Mouse (Mus musculus) liver, embryonic 11.5 days (tissue): ENCODE measurements around the gene Phlda3. TPM values are rescaled to one million over a fixed set of nuclear protein-coding genes. Genes with fewer than 3 reads are reported as not detected.

Source experiments
- ATAC-seq: fragments of 200-750 bp; cut with Nextera tagmentation; replicated peaks from 2 replicates; pipeline ENCODE4 v1.8.0; 2017; ENCODE audit warnings: moderate number of reproducible peaks, mild to moderate bottlenecking, moderate TSS enrichment, moderate library complexity; ENCODE audit not compliant: low FRiP score
- DNase-seq: peaks from one replicate; pipeline ENCODE4 v3.0.0-alpha.2; 2017; ENCODE audit warnings: low spot score
- H3K27ac ChIP-seq: fragments of 300-500 bp; sonication (generic); 2 replicates; pipeline ENCODE4 v1.5.1; 2014; ENCODE audit warnings: mild to moderate bottlenecking, low read depth, low read length, control low read depth
- H3K27me3 ChIP-seq: fragments of 300-500 bp; sonication (generic); replicated peaks from 2 replicates; pipeline ENCODE4 v1.6.1; 2014; ENCODE audit warnings: low read length, mixed read lengths; ENCODE audit not compliant: control insufficient read depth, insufficient read depth
- H3K36me3 ChIP-seq: fragments of 300-500 bp; sonication (generic); 2 replicates; pipeline ENCODE4 v1.6.1; 2014; ENCODE audit warnings: mild to moderate bottlenecking, low read length, moderate library complexity, mixed read lengths; ENCODE audit not compliant: control insufficient read depth, insufficient read depth
- H3K4me1 ChIP-seq: fragments of 300-500 bp; sonication (generic); replicated peaks from 2 replicates; pipeline ENCODE4 v1.6.1; 2014; ENCODE audit warnings: low read length, mixed read lengths; ENCODE audit not compliant: control insufficient read depth, insufficient read depth
- H3K4me2 ChIP-seq: fragments of 300-500 bp; sonication (generic); 2 replicates; pipeline ENCODE4 v1.6.1; 2014; ENCODE audit warnings: mild to moderate bottlenecking, control low read depth, moderate library complexity
- H3K4me3 ChIP-seq: fragments of 300-500 bp; sonication (generic); 2 replicates; pipeline ENCODE4 v1.5.1; 2014; ENCODE audit warnings: low read depth, low read length, control low read depth
- H3K9ac ChIP-seq: fragments of 300-500 bp; sonication (generic); 2 replicates; pipeline ENCODE4 v1.6.1; 2014; ENCODE audit warnings: low read depth, low read length, control low read depth
- H3K9me3 ChIP-seq: fragments of 300-500 bp; sonication (generic); 2 replicates; pipeline ENCODE4 v1.6.1; 2016; ENCODE audit warnings: low read length, inconsistent platforms, mixed read lengths; ENCODE audit not compliant: control insufficient read depth
- WGBS: fragments of 180-500 bp; shearing (Covaris S2); extraction: QIAGEN DNeasy Blood & Tissue Kit; methylation state at CpG from one replicate; pipeline ENCODE4 v1.1.7; 2014; 5-methylcytosine and 5-hydroxymethylcytosine counted together
- polyA plus RNA-seq: library from polyadenylated mRNA; unstranded; fragments of >200 nt; fragmentation: Nextera tagmentation; extraction: Ambion mirVana; gene quantifications from 2 replicates; pipeline ENCODE4 v1.2.1, GENCODE M21; 2014

Phlda3 gene
- polyA plus RNA-seq, 1 experiment from 2014 or later: 22.5 TPM

DNA sequence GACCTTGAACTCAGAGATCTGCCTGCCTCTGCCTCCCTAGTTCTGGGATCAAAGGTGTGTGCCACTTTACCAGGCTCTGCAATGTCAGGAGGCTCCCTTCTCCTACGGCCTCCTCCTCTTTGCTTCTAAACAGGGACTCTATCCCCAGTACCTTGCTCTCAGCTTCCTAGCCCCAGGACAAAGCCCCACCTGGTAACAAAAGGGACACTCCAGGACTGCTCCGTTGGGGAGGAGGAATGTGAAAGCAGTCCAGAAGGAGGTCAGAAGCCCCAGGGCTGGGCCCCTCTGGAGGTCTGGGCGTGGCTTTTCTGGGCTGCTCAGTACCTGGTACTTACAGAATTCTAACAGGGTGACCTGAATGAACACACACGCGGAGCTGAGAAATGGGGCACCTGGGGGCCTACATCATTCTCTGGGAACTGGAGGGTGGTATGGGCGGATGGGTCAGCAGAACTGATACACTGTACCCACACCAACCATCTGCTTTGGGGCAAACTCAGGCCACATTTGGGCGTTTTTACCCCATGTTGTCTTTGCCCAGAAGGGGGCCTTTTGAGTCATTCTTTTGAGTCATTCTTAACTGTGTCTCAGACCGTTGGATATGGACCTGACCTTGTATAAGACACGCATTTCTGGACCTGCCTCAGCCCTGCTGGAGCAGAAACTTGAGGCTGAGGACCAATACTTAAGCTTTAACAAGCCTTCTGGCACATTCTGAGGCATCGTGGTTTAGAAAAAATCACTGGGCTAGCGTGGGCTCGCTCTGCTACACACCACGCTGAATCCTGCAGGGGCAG lies 26.4 kb downstream of the Phlda3 start:
- Histone ChIP-seq H3K9me3 (no peaks in the 10 kb centered on the region), H3K4me2 (no peak overlapping the region), H3K9ac (no peak overlapping the region), H3K27me3 (peaks cover 4% of the 10 kb centered on the region; the same call in 1 of the 2 replicates), H3K4me1 (peaks cover 25% of the 10 kb centered on the region), H3K36me3 (no peaks in the 10 kb centered on the region), H3K27ac (no peak overlapping the region), H3K4me3 (no peak overlapping the region)
- no peak for ATAC-seq
- no peak for DNase-seq
- WGBS: 66% methylated on average over 13 of the region's 13 CpGs

DNA sequence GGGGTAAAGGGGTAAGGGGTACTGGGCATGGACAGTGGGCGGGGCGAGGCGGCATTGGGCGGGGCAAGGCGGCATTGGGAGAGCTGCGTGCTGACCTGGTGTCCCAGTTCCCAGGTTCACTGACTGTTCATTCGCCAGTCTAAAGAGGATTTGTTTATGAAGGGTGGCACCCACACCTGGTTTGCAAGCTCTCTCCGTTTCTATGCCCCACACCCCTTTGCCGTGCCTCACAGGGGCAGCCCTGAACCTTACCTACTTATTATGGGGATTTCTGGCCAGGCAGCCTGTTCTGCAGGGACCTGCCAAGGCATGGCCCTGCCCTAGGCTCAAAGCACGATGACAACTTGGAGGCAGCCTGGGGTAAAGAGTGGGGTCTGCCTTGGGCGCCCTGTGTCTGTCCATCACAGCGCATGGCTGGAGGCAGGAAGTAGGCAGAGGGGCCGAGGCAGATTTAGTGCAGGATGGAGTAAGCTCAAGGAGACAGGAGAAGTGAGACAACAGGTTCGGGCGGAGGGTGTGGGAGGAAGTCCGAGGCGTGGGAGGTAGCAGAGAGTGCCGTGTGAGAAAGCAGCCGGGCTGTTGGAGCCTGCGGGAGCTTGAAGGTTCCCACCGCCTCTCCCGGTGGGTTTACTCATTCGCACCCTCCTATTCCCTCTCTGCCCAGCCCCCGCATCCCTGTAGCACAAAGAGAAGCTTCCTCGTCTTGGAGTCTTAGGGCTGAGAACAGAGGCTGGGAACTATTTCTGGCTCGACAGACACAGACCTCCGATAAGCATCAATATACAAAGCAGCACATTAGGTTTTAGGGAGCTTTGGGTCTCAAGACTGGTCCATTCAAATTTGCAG lies 27.7 kb downstream of the Phlda3 start:
- ATAC-seq: no peak
- H3K9me3 ChIP-seq: no peaks in the 10 kb centered on the region
- H3K4me2 ChIP-seq: peak overlapping the region; percentile 40
- H3K4me1 ChIP-seq: peaks cover 22% of the 10 kb centered on the region
- no peak for DNase-seq
- H3K36me3 ChIP-seq: no peaks in the 10 kb centered on the region
- peaks cover 4% of the 10 kb centered on the region; the same call in 1 of the 2 replicates for H3K27me3 ChIP-seq
- 0 out of 2 replicates have a peak overlapping the region, but pooled peaks have one; percentile 1 for H3K9ac ChIP-seq
- peak overlapping the region; percentile 5; the same call in 1 of the 2 replicates for H3K4me3 ChIP-seq
- no peak overlapping the region for H3K27ac ChIP-seq
- WGBS: 8% methylated on average over 27 of the region's 27 CpGs

DNA sequence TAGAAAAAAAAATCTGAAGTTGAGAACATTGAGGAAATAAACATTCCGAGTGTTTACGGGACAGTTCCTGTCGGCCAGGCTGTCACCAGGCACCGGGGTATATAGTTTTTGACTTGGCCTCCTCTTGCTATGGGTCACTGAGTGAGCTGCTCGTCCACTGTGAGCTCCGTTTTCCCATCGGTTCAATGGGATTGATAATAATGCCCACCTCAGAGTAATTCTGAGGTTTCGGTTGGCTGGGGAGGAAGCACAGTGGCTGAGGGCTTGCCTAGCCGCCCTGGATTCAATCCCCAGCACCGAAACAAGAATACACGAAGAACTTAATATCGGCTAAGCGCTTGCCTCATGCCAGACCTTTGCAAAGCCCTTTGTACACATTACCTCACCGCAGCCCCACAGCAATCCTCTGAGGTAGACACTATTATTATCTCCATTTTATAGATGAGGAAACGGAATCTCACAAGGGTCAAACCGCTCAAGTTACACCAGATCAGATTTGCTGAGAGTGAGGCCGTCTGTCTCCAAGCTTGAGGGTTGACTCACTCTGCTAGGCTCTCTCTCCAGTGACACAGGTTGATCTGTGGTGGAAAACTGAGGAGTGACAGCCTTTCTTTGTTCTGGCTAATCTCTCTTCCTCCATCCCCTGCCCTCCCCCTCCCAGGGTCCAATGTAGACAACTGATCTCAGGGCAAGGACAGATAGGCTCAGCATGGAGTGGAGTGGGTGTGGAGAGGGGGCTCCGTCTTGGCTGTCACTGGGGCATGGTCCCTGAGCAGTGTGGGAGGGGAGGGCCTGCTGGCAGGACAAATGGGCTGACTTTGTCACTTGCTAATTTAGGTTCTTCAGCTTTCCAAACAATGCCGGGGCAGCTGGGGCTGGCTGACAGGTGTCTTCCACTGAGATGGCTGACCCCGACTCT lies 28.6 kb downstream of the Phlda3 start:
- H3K9ac ChIP-seq: no peak overlapping the region
- H3K4me2 ChIP-seq: peak overlapping the region; percentile 40
- H3K27ac ChIP-seq: no peak overlapping the region
- ATAC-seq (0 out of 2 replicates have a peak, but pooled peaks have one; percentile 30), DNase-seq (no peak)
- H3K9me3 ChIP-seq: no peaks in the 10 kb centered on the region
- 15% methylated on average over 20 of the region's 20 CpGs for WGBS
- peaks cover 4% of the 10 kb centered on the region; the same call in 1 of the 2 replicates for H3K27me3 ChIP-seq
- peaks cover 25% of the 10 kb centered on the region for H3K4me1 ChIP-seq
- H3K4me3 ChIP-seq: peak overlapping the region; percentile 5; the same call in 1 of the 2 replicates
- H3K36me3 ChIP-seq: no peaks in the 10 kb centered on the region

DNA sequence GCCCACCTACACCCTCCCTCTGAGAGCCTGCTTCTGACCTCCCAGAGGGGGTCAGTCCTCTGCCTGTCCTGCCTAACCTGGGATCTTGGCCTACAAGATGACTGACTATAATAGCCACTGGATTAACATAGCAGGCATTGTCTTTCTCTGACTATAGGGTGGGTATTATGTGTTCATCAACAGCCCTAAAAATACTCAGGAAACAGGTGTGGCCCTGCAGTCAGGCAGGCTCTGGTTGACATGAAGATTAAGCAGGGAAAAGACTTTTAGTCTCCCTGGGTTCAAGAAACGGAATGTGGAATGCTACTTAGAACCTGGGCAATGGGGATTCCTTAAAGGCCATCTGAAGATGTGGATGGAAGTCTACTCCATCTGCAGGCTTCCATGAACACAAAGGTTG lies 32.6 kb downstream of the Phlda3 start:
- no peak for ATAC-seq
- no peak overlapping the region for H3K27ac ChIP-seq
- H3K4me3 ChIP-seq: no peak overlapping the region
- no peak overlapping the region for H3K4me2 ChIP-seq
- DNase-seq: no peak
- H3K4me1 ChIP-seq: peaks cover 42% of the 10 kb centered on the region
- no peaks in the 10 kb centered on the region for H3K9me3 ChIP-seq
- no peaks in the 10 kb centered on the region for H3K36me3 ChIP-seq
- no peak overlapping the region for H3K9ac ChIP-seq
- peaks cover 1% of the 10 kb centered on the region; the same call in 1 of the 2 replicates for H3K27me3 ChIP-seq
- WGBS: 70% methylated on average over 1 of the region's 1 CpGs

DNA sequence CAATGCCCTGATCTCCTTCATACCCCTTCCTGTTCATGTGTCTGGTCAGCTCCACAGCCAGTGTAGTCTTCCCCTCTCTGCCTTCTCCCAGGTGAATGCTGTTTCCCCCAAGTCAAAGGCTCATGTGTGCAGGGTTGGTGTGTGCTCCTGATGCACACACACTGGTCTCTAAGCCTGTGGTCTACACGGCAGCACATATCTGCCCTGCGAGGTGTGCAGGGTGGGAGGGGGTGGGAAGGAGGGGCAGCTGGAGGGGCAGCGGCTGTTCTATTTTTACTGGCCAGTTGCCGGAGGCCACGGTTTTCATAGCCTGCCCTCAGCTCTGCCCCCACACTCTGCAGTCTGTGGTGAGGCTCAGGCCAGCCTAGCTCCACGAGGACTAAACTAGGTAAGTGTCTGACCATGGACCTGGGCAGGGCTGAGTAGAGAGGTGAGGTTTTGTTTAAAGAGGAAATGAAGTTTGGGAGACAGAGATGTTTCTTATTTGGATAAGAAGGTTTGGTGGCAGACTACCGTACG lies 33.2 kb downstream of the Phlda3 start:
- Histone ChIP-seq H3K4me3 (no peak overlapping the region), H3K9ac (no peak overlapping the region), H3K27me3 (no peaks in the 10 kb centered on the region), H3K27ac (no peak overlapping the region), H3K4me2 (no peak overlapping the region), H3K9me3 (no peaks in the 10 kb centered on the region), H3K36me3 (no peaks in the 10 kb centered on the region), H3K4me1 (peaks cover 36% of the 10 kb centered on the region)
- WGBS: 31% methylated on average over 8 of the region's 8 CpGs
- DNase-seq (no peak), ATAC-seq (no peak)

DNA sequence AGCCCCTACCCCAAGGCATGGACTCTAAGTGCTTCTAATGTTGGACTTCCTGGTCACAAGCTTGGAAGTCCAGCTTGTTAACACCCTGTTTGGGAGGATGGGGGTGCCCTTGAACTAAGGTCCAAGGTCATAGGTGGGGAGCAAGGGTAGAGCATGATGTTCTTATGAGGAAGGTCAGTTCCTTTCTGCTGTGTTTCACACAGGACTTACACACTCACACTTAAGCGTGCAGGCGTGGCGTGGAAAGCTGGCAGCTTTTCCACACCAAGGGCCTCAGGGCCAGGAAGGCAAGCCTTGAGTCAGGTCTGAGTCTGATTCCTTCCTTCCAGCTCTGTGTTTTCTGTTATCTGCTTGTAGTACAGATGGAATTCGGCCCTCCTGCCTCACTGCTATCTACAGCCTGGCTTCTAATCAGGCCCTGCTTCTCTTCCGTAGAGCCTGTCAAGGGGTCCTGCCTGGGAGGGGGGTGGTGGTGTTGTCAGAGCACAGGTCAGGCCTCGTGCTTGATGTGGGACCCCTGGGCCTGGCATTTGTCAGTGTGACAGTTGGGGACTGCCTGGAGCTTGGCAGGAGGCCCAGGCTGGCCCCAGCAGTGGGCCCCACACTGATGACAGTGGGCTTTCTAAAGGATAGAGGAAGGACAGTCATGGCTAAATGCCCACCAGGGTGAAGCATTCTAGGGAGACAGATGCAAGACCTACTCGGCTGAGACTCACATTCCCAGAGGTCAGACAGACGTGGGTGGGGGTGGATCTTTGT lies 34.5 kb downstream of the Phlda3 start:
- peaks cover 26% of the 10 kb centered on the region for H3K4me1 ChIP-seq

DNA sequence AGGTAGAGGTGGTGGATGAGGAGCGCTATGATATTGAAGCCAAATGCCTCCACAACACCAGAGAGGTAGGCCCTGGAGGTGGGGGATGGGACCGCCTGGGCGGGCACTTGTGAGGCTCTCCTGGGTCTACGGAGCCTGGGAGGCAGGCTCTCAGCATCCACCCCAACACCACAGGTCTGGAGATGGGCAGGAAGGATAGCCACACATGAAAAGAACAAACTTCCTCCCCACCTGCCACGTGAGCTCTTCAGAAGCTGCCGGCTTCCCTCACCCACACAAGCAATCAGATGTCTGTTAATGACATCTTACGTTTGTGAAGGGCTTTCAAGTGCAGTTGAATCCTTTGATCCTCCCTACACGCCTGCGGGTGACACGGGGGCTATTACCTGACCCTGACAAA lies 41.6 kb downstream of the Phlda3 start:
- Histone ChIP-seq H3K9ac (no peak overlapping the region), H3K27ac (no peak overlapping the region), H3K4me1 (peaks cover 2% of the 10 kb centered on the region; the same call in 1 of the 2 replicates), H3K9me3 (no peaks in the 10 kb centered on the region), H3K36me3 (no peaks in the 10 kb centered on the region), H3K4me2 (no peak overlapping the region), H3K4me3 (no peak overlapping the region), H3K27me3 (no peaks in the 10 kb centered on the region; the same call in 1 of the 2 replicates)
- DNase-seq (no peak), ATAC-seq (no peak)
- 56% methylated on average over 10 of the region's 10 CpGs for WGBS

More for the DNA sequence above, 34.5 kb downstream of the Phlda3 start:
- Histone ChIP-seq H3K36me3 (no peaks in the 10 kb centered on the region), H3K27me3 (no peaks in the 10 kb centered on the region), H3K27ac (peak overlapping the region; percentile 20; the same call in 1 of the 2 replicates), H3K4me2 (no peak overlapping the region), H3K9ac (no peak overlapping the region), H3K9me3 (no peaks in the 10 kb centered on the region), H3K4me3 (no peak overlapping the region)
- 16% methylated on average over 8 of the region's 8 CpGs for WGBS
- peak; percentile 63 for ATAC-seq
- peak; percentile 63 for DNase-seq
